Mouse (Mus musculus) MN1 (cell line): ENCODE measurements at regions not wholly inside any gene's neighbourhood (a gene's known extent, or its start where the extent isn't known, plus 50 kb on each side); places are given as distances from the start of the nearest gene placed in this dataset.

Experiments
- DNase-seq: peaks from one replicate; pipeline ENCODE4 v3.0.0-alpha.2; 2016; ENCODE audit warnings: low spot score

DNA sequence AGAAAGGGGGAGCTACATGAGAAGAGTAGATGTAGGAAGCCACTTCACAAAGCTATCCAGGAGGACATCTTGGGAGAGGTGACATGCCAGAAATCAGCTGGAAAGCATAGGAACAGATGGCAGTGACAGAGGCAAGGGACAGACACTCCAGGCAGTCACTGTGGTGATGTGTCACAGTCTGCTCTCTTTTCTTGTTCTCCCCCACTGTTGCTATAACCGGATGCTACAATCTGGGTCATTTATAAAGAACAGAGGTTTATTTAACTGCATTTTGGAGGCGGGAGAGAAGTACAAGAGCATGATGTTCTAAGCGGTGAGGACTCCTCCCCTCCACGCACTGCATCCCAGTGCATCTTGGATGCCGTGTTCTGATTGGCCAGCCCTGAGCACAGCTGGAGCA lies 133.8 kb upstream of the Med13l start:
- no peak for DNase-seq

DNA sequence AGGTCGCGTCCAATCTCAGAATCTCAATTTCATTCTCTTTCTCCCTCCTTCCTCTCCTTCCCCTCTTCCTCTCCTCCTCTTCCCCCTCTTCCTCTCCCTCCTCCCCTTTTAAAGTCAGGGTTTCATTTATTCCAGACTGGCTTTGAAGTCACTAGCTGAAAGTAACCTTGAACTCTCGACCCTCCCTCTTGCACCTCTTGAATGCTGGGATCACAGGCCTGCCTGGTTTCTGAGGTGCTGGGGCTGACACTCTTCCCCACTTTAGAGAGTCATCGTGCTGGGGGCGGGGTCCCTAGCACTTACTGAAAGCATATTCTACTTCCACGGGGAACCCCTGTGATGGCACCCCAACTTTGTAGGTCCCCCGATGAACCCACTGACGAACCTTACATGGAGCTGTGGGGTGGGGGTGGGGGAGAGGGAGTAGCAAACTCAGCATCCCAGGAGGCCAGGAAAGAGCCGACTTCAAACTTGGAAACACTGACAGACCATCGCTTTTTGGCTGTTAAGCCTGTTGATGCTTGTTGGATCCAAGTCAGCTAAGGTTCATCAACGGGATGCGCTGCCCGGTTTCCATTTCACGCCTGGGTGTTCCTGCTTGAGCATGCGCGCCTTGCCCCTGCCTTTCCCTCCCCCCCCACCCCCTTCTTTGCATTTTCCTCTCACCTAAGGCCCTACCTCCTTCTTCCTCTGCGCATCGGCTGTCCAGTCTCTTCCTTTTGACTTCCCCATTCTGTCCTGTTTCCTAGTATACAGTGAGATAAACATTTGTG lies 132.0 kb upstream of the Med13l start:
- DNase-seq = no peak

DNA sequence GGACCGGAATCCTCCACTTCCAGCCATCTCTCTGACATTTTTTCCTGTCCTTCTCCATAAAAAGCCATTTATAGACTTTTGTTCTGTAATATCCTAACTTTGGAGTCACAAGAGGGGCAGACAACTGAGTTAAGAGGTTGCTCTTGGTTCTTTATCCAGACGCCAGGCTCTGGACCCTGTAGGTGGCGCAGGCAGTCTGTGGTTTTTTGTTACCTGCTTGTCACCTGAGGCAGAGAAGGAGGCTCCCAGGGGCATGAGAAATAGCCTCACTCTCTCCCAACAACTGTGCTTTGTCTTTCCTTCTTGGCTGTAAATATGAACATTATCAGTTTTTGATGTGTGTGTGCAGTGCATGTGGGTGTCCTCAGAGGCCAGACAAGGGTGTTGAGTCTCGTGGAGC lies 126.9 kb upstream of the Med13l start:
- no peak for DNase-seq

DNA sequence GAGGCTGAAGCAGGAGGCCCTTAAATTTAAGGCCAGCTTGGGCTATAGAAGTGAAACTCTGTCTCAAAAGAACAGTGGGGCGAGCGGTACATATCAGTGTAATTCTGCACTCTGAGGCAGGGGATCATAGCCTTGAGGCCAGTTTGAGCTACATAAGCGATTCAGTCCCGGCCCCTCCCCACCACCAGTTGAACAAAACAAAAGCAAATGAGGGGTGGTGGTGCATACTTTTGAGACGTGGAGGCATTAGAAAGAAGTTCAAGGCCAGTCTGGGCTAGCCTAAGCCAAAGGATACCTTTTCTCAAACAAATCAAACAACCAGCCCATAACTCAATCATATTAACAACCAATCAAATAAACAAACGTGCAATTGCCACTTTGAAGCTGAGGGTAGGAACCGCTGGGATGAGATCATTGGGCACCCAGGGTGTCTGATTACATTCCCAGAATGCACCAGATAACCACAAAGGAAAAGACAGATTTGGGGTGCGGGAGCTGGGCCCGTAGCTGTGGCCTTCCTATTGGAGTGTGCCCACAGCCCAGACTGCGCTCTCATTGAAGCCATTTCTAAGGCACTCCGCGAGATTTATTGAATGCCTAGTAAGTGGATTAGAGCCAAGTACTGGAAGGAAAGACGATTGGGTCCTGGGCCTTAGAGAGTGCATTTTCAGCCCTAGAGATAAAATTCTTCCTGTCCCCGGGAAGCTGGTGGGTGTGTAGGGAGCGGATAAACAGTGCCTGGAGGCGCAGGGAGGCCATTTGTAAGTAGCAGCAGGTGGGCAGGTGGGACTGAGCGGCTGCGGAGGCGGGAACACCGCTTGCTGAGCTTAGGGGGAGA lies 125.5 kb upstream of the Med13l start:
- DNase-seq = no peak

DNA sequence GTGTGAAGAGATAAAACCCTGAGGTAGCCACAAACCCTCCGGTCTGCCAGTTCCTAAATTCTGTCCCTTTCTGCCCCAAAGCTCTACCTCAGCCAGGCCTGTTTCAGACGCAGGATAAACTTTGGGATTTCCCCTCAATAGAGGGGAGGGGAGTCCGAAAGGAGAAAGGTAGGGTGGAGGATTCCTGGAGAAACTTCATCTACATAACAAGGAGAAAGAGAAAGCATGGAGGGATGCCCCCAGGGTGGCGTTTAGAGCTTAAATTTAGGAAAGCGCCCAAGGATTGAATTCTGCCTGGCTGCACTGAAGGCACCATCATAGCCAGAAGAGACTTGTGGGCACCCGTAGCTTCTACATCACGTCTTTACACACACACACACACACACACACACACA lies 124.9 kb upstream of the Med13l start:
- DNase-seq = no peak

DNA sequence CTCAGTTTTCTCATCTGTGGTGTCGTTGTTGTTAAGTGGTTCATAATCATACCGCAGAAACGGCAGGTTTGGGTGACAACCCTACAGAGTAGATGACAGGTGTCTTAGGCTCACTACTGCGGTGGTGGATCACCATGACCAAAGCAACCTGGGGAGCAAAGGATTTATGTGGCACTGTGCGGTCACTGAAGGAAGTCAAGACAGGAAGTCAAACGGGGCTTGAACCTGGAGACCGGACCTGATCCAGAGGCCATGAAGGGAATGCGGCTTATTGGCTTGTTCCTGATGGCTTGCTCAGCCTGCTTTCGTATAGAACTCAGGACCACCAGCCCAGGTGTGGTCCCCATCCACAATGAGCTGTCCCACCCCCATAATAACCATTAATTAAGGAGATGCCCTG lies 124.4 kb upstream of the Med13l start:
- no peak for DNase-seq

DNA sequence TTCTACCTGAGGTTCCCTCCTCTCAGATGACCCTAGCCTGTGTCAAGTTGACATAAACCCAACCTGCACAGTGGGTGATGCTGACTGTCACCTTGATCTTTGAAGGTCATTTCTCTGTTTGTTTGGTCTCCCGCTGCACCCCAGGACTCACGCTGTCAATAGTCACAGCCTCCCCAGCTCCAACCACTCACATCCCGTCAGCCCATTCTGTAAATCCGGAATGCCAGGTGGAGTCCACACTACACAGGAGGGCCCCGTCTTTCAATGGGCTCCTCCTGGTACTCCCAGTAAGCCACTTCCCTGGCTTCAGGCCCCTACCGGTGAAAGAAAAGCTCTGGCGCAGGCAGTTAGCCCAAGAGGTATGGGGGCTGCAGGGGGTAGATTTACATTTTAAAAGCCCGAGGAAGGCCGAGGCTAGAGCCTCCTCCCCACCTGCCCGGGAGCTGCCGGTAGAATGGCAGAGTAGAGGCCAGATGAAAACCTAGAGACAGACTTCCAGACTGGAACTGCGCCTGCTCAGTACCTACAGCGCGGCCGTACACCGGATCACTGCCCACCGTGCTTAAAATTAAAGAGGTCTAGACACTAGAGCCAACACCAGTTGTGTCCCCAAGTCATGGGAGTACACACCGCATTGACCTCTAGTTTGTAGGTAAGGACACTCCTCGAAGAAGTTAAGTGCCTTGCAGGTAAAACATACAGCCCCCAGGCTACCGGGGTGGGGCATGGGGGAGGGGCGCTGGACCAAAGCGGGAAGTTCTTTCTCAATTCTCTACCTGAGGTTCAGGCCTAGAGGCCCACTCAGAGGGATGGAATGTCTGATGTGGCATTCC lies 123.8 kb upstream of the Med13l start:
- DNase-seq = no peak

DNA sequence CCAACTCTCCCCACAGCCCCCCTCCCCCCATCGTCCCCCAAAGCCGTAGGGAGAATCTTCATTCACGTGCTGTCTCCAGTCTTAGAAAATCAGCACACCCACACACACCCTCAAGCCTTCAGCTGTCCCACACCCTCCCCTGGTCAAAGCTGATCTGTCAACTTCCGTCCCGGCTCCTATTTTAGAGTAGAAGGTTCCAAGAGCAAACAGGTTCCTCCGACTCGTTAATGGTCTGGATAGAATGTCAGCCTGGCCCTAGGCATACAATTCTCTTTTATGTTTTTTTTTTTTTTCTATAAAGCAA lies 123.2 kb upstream of the Med13l start:
- DNase-seq = no peak

DNA sequence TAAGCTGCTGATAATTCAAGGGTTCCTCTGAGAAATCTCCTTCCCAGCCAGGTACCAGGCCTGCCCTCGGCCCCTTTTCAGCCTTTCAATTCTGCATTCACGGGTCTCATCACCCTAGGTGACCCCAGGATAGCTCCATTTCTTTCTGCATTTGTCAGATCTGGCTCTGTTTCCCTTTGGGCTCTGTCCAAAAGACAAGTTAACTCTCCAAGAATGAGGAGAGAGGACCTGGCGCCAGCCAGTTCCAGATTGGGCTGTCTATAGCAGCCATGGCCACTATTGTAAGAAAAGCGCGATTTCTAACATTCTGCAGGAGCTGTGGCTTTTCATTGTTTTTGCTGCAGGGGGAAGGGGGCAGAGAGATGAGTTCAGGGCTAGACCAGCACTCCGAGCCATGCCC lies 122.5 kb upstream of the Med13l start:
- no peak for DNase-seq

DNA sequence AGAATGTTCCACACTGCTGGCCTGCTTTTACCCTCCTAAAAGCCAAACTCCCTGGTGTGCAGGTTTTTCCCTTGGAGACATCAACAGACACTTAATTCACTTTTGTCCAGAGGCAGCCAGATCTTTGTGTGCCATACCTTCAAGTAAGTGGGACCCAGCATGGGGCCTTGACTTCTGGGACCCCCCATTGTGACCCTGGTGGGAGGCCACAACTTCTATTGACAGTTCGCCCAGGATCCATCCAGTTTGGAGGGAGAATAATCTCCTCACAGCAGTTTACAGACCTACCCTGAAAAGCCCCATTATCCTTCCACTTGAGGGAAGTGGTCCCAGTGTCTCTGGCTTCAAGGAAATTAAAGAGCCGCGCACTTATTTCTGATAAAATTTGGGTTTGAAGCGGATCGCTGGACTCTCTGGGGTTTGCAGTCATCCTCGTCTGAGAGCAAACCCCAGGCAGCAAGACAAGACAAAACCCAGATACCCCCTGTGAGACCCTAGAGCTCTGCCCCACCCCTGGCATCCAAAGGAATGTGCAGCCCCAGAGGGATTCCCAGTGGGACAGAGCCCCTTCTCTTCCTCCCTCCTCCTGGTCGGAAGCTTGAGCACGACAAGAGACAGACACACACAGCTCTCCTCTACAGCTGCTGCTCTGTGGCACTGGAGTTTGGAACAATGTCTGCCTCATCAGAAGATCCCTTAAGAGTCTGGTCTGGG lies 115.8 kb upstream of the Med13l start:
- no peak for DNase-seq

DNA sequence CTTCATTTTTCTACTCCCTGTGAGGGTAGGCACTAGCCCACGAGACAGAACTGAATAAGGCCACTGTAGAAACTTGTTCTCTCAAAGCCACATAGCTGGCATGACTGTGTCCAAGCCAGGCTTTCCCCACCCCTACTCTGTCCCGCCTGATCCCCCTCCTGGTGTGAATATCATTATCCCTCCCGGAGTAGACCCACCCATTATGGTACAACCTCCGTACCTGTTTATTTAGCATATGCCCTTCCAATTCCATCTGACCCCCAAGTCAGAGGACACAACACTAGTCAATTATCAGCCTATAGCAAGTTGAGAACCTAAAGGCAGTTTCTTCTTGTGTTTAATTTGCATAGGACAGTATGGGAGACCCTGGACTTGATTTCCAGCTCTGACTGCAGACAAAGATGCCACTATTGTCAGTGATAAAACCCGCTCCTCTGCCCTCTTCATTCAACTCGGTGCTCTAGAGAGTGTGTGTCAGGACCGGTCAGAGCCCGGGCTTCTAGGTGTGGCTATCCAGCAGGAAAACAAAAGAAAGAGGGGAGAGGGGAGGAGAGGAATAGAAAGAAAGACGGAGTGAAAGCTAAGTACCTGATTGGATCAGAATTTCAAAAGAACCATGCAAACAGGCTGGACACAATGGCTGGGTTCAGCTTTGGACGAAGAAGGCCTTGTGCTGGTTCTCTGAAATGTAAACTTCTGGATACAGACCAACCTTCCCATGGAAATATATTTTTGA lies 115.1 kb upstream of the Med13l start:
- no peak for DNase-seq

DNA sequence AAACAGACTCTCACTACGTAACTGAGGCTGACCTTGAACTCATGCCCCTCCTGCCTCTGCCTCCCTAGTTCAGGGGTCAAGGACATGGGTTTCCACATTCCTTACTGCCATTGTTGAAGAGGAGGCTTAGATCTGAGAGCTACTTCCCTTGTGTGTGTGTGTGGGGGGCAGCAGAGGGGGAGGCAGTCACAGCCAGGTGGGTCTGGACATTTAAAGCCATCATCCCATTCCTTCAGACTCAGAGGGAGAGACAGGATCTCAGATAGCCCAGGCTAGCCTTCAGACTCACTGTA lies 114.5 kb upstream of the Med13l start:
- no peak for DNase-seq

DNA sequence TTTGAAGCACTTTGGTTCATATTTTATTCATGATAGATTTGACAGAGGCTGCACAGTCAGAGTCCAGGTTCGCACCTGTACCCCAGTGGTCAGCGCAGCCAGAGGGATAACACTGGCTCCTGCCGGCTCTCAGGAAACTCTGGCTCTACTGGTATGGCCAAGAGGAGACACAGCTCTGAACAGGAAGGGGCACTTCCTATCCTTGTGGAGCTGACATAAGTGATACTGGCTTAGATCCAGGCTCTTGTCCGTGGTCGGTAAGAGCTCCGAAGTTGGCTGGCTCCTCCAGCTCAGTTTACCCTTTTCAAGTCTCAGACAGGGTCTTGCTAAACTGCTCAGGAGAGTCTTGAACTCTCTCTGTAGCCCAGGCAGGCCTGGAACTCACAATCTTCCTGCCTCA lies 113.6 kb upstream of the Med13l start:
- DNase-seq = no peak

DNA sequence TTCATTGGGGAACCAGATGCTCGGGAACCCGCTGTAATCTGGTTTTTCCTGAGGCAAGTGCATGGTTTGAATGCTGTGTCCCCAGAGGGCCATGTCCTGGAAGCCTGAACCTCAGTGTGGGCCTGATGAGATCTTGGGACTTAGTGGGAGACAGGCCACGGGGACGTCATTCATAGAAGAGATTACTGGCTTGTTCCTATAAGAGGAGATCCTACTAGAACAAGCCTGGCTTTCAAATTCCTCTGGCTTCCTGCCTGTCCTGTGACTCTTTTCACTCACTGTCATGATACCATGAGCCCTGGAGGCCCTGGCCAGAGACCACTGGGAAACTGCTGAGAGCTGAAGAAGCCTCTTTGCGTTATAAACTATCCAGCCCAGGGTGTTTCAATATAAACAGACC lies 113.1 kb upstream of the Med13l start:
- DNase-seq = no peak

DNA sequence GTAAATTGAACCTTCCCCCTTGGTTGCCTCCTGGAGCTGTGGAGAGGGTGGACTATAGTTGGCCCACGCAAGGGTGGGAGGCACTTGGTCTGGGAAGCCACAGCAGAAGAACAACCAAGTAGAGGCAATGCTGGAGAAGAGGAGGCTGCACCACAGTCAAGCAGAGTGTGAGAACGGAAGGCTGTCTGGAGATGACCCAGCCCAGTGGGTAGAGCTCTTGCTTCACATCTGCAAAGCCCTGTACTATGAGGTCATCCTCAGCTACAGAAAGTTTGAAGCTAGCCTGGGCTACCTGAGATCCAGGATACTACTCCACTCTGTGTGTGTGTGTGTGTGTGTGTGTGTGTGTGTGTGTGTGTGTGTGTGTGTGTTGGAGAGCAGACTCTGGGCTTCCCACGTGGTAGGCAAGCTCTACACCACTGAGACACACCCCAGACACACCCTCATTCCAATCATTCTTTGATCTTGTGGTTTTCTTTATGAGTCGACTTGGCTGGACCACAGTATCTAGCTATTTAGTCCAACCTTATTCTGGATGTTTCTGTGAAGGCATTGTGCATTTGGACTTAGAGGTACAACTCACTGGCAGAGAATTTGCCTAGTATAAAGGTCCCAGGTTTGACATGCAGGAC lies 111.5 kb upstream of the Med13l start:
- DNase-seq = no peak

DNA sequence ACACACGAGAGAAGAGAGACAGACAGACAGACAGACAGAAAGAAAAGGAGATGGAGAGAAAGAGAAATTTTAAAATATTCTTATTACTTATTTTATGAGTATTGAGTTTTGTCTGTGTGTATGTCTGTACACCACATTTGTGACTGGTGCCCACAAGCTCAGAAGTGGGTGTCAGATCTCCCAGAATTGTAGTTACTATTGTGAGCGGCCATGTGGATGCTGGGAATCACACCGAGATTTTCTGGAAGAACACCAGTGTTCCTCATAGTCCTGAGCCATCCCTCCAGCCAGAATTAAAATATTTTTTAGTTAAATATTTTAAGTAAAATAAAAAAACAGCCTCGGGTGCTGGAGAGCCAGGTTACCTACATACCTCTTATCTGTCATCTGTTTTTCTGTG lies 110.6 kb upstream of the Med13l start:
- no peak for DNase-seq

DNA sequence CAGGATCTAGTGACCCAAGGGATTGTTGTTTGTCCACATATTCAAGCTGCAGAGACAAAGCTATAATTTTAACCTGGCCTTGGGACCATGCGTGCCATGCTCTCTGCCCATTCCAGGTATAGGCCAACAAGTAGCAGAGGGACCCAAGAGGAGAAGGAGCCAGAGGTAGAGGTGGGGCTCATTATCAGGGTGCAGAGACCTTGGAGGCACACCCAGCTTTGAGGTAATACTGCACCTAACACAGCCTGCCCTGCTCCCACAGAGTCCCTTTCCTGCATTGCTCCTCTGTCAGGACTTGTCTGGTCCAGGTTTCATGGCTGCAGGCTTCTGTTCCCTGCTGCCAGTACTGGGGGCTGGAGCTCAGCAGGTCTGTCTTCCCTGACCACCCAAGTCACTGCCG lies 108.4 kb upstream of the Med13l start:
- DNase-seq = no peak

DNA sequence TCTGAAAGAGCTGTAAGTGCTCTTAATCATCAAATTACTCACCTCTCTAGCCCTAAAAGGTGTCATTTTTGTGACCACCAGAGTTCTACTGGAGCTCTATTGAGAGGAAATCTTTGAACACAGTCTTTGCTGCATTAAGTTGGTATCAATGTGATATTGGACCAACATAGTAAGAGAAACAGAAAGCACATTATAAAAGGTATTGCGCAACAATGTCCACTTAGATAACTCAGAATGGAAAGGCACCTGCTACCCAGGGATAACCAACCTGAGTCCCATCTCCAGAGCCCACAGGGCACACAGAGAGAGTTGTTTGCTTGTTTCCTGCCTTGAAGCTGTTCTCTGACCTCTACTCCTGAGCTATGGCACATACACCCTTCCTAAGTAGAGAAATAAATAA lies 106.4 kb upstream of the Med13l start:
- no peak for DNase-seq

DNA sequence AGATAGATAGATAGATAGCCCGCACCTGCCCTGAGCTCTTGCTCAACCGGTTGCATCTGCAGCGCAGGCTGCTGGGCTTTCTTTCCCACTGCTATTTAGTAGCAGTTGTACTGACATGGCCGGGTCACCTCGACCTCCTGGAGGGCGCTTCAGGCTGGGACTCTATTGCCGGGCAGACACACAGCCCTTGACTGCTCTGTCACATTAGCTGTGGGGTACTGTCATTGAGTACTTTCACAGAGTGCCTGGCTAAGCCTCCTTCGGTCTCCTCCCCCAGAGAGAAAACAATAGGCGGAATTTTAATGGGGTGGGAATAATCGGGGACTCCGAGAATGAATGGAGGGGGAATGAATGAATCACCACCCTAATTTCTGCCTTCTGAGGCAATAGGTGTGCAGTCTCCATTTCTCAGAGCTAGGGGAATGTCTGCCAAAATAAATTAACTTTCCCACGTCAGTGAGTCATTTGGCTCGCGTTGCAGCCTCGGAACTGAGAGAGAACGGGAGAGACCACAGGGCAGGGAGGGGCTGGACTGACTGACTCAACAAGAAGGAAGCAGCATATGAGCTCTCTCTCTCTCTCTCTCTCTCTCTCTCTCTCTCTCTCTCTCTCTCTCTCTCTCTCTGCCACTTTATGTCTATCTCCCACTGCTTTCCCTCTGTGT lies 101.6 kb upstream of the Med13l start:
- DNase-seq = peak; percentile 77

DNA sequence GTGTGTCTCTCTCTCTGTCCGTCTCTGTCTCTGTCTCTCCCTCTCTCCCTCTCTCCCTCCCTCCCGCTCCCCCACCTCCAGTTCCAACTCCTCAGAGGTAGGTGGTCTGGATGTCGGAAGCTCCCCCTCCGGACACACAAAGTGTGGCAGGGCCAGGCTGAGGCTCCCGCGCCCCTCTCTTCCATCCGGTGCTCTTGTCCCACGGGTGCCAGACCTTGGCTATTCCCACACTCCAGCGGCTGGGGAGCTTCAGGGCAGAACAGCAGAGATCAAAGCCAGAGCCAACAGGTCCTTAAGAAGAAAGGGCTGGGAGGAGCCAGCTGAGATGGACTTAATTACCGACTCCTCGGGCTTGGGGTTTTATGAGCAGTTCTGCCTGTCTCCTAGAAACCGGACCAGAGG lies 101.1 kb upstream of the Med13l start:
- DNase-seq = peak; percentile 26

DNA sequence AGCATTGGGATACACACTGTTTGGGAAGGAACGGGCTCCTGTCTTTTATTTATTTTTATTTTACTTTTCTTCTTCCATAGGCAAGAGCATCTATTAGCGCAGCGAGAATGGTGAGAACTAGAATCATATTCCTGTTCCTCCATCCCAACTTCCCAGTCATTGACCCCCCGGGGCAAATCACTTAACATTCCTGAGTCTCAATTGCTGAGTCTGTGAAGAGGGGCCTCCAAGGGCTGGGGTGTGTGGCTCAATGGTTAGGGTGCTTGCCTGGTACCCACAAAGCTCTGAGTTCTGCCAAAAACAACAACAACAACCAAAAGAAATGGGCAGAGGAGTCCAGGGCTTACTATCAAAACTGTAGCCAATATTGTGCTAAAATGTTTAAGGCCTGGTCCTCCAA lies 98.5 kb upstream of the Med13l start:
- no peak for DNase-seq
